14 mouse cellular contexts compared by ENCODE assay signal in the genomic region with DNA sequence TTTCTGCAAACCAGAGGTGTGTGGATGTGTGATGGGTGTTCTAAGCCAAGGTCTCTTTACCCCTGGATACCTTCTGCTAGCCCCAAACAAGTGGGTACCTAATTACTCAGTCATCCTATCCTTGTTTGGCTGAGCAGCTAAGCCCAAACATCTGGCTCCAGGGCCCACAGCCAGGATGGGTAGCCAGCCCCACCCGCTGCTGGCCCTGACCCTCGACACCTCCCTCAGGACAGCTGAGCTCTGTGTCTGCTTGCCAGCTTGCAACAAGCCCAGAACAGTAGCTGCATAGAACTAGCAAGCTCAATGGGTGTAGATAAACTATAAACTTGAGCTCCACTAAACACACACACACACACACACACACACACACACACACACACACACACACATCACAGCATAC. TPM values are rescaled to one million over a fixed set of nuclear protein-coding genes. Genes with fewer than 3 reads are reported as not detected.
DNase-seq lines count a peak whose midpoint lies in the region; ATAC-seq lines count a peak whose summit lies in the region.
"Had no signal": no experiment of that assay in that cellular context is flagged by ENCODE, and none has a peak within 500 bp of the region (broad histone marks: within the 10 kb centered on the region; RNA-seq: fewer than 3 reads in every experiment).

No protein-coding gene starts in this region.

- H3K4me3 ChIP-seq in midbrain, embryonic 11.5 days (ENCODE audit: low read depth, low read length), result no peak overlapping the region
- H3K4me3 ChIP-seq: heart, embryonic 15.5 days; liver, embryonic 12.5 days; midbrain, embryonic 10.5 days had no signal

- H3K9ac ChIP-seq in midbrain, embryonic 11.5 days (ENCODE audit: low read length), result no peak overlapping the region
- H3K9ac ChIP-seq: heart, embryonic 15.5 days; liver, embryonic 12.5 days had no signal

- 0 out of 2 replicates have a peak, but pooled peaks cover 2% of the 10 kb centered on the region for H3K4me1 ChIP-seq in midbrain, embryonic 11.5 days (ENCODE audit: control insufficient read depth, insufficient read depth, low read length)
- H3K4me1 ChIP-seq: liver, embryonic 12.5 days had no signal

- 69% methylated on average over 2 of the region's 2 CpGs for WGBS in midbrain, embryonic 11.5 days

- H3K27me3 ChIP-seq in midbrain, embryonic 11.5 days (ENCODE audit: control insufficient read depth, insufficient read depth, low read length), result no peaks in the 10 kb centered on the region
- H3K27me3 ChIP-seq: heart, embryonic 15.5 days had no signal

- no peak overlapping the region for H3K27ac ChIP-seq in midbrain, embryonic 11.5 days (ENCODE audit: low read depth, low read length)
- H3K27ac ChIP-seq: heart, embryonic 15.5 days; liver, embryonic 12.5 days; midbrain, embryonic 10.5 days had no signal

- no peaks in the 10 kb centered on the region for H3K9me3 ChIP-seq in midbrain, embryonic 11.5 days (ENCODE audit: control insufficient read depth, low read length)
- H3K9me3 ChIP-seq: heart, embryonic 15.5 days; liver, embryonic 12.5 days; midbrain, embryonic 10.5 days had no signal

- ATAC-seq in midbrain, embryonic 11.5 days (ENCODE audit: low FRiP score), result no peak
- ATAC-seq: liver, embryonic 12.5 days had no signal

- H3K36me3 ChIP-seq in midbrain, embryonic 11.5 days (ENCODE audit: control insufficient read depth, insufficient read depth, low read length), result no peaks in the 10 kb centered on the region
- H3K36me3 ChIP-seq: heart, embryonic 15.5 days; liver, embryonic 12.5 days; midbrain, embryonic 10.5 days had no signal

- peak; percentile 61 for DNase-seq in layer of hippocampus, adult 9-11 months
- no peak for DNase-seq in layer of hippocampus, postnatal 10 days (ENCODE audit: low spot score in 2 of 2)
- peak; percentile 31 for DNase-seq in MN1 (ENCODE audit: low spot score)
- DNase-seq in brain, adult 2 months (ENCODE audit: low read depth, low spot score), result peak; percentile 72
- peak; percentile 61 for DNase-seq in heart, postnatal 4 days
- no peak for DNase-seq in spleen, adult 18-20 months
- DNase-seq in midbrain, embryonic 11.5 days (ENCODE audit: low spot score, missing footprints), result no peak
- no peak for DNase-seq in right cerebral cortex, adult 2 months (ENCODE audit: low spot score in 2 of 2)
- DNase-seq: cerebellum, adult 9-10 months; kidney, adult 2 months; layer of hippocampus, postnatal 36 days had no signal

- no peak overlapping the region for H3K4me2 ChIP-seq in midbrain, embryonic 11.5 days
- H3K4me2 ChIP-seq: heart, embryonic 15.5 days; liver, embryonic 12.5 days had no signal

RNA-seq across cellular contexts. Expression of gene Sbk2, which starts 16.4 kb away (rescaled TPM):
- not detected for total RNA-seq in layer of hippocampus, postnatal 10 days (2021)
- 10 to 100 TPM; 10.6 TPM for total RNA-seq in heart, postnatal 4 days (2021)
- not detected in 2 replicates for polyA plus RNA-seq in midbrain, embryonic 11.5 days (2014; fragmentation: Nextera tagmentation; extraction: Ambion mirVana)
- polyA plus RNA-seq: liver, embryonic 12.5 days had no signal

RNA-seq across cellular contexts. Expression of gene Ssc5d, which starts 22.3 kb away (rescaled TPM):
- total RNA-seq in layer of hippocampus, postnatal 10 days (2021), result 1 to 10 TPM; 2.9 to 3.0 TPM
- 10 to 100 TPM in 1 of 2 experiments, 1 to 10 TPM in 1; 8.7 to 11.1 TPM for total RNA-seq in heart, postnatal 4 days (2021)
- polyA plus RNA-seq in midbrain, embryonic 11.5 days (2014; fragmentation: Nextera tagmentation; extraction: Ambion mirVana), result 1.0 and 1.6 TPM in 2 replicates

RNA-seq across cellular contexts. Expression of gene Sbk3, which starts 23.1 kb away (rescaled TPM):
- total RNA-seq in layer of hippocampus, postnatal 10 days (2021), result under 1 TPM; 0.40 to 0.57 TPM
- total RNA-seq in heart, postnatal 4 days (2021), result 10 to 100 TPM; 21.0 to 24.3 TPM
- not detected in 2 replicates for polyA plus RNA-seq in midbrain, embryonic 11.5 days (2014; fragmentation: Nextera tagmentation; extraction: Ambion mirVana)
- polyA plus RNA-seq: liver, embryonic 12.5 days; midbrain, embryonic 10.5 days had no signal

RNA-seq across cellular contexts. Expression of gene Nat14, which starts 26.0 kb away (rescaled TPM):
- total RNA-seq in layer of hippocampus, postnatal 10 days (2021), result 10 to 100 TPM; 57.9 to 67.4 TPM
- total RNA-seq in heart, postnatal 4 days (2021), result 1 to 10 TPM; 3.9 to 6.2 TPM
- 8.0 and 10.4 TPM in 2 replicates for polyA plus RNA-seq in midbrain, embryonic 11.5 days (2014; fragmentation: Nextera tagmentation; extraction: Ambion mirVana)

RNA-seq across cellular contexts. Expression of gene Zfp628, which starts 32.8 kb away (rescaled TPM):
- total RNA-seq in layer of hippocampus, postnatal 10 days (2021), result 10 to 100 TPM; 14.3 TPM
- total RNA-seq in heart, postnatal 4 days (2021), result 10 to 100 TPM; 14.7 to 16.7 TPM
- 3.5 and 3.8 TPM in 2 replicates for polyA plus RNA-seq in midbrain, embryonic 11.5 days (2014; fragmentation: Nextera tagmentation; extraction: Ambion mirVana)

Comparison
In these comparisons a context has a peak if more than half of its experiments do, and no peak if none do; other contexts are left out.
1. DNase-seq: peak in layer of hippocampus, adult 9-11 months (single experiment), MN1 (single experiment), brain, adult 2 months (single experiment) and heart, postnatal 4 days (single experiment); none in layer of hippocampus, postnatal 10 days (0 of 2), spleen, adult 18-20 months (0 of 2), midbrain, embryonic 11.5 days (single experiment) and right cerebral cortex, adult 2 months (0 of 2).
2. RNA of gene Sbk2, which starts 16.4 kb away (total RNA-seq): 10.6 TPM in heart, postnatal 4 days; not detected in layer of hippocampus, postnatal 10 days; every median in the first group is over 4 times any median in the second.
3. RNA of gene Sbk3, which starts 23.1 kb away (total RNA-seq): 21.0 to 24.3 TPM in heart, postnatal 4 days; 0.40 to 0.57 TPM in layer of hippocampus, postnatal 10 days; every median in the first group is over 10 times any median in the second.